Mouse (Mus musculus): ENCODE data around the gene Atxn2l.
"Not testable (repeated sequence)": the region's sequence is repeated elsewhere in the genome, so short reads cannot be mapped to it uniquely, and the experiment has no call there.

The Atxn2l gene

GRCm38 (mm10) chr7:126487617-126488385 lies 15.4 kb downstream of the Atxn2l start:
- DNase-seq, result not testable (repeated sequence)

GRCm38 (mm10) chr7:126487052-126487483 lies 16.2 kb downstream of the Atxn2l start, which contains the start of gene Tufm:
Gene Tufm, plus strand, starts transcription at chr7:126487361.
- peak; percentile 93 for DNase-seq

- peak; percentile 89 for DNase-seq
Measured at GRCm38 (mm10) chr7:126482392-126482871, 20.8 kb downstream of the Atxn2l start.

- no peak for DNase-seq
Measured at GRCm38 (mm10) chr7:126481699-126482098, 21.5 kb downstream of the Atxn2l start.

- peak; percentile 86 for DNase-seq
Measured at GRCm38 (mm10) chr7:126474993-126475581, 28.1 kb downstream of the Atxn2l start, which contains the start of gene Sh2b1. Gene Sh2b1, minus strand, starts transcription at chr7:126475424.

- no peak for DNase-seq
Measured at GRCm38 (mm10) chr7:126474486-126474955, 28.7 kb downstream of the Atxn2l start.

GRCm38 (mm10) chr7:126473470-126474086 lies 29.7 kb downstream of the Atxn2l start:
- no peak for DNase-seq

GRCm38 (mm10) chr7:126472713-126473112 lies 30.5 kb downstream of the Atxn2l start:
- DNase-seq, result no peak

GRCm38 (mm10) chr7:126472306-126472705 lies 30.9 kb downstream of the Atxn2l start:
- no peak for DNase-seq

GRCm38 (mm10) chr7:126471853-126472252 lies 31.4 kb downstream of the Atxn2l start:
- no peak for DNase-seq

GRCm38 (mm10) chr7:126471361-126471760 lies 31.9 kb downstream of the Atxn2l start:
- no peak for DNase-seq

- no peak for DNase-seq
Measured at GRCm38 (mm10) chr7:126470077-126470476, 33.2 kb downstream of the Atxn2l start.

- no peak for DNase-seq
Measured at GRCm38 (mm10) chr7:126467834-126468627, 35.2 kb downstream of the Atxn2l start.

- peak; percentile 60 for DNase-seq
Measured at GRCm38 (mm10) chr7:126467271-126467670, 36.0 kb downstream of the Atxn2l start.

- no peak for DNase-seq
Measured at GRCm38 (mm10) chr7:126466707-126467106, 36.5 kb downstream of the Atxn2l start.

GRCm38 (mm10) chr7:126466116-126466515 lies 37.1 kb downstream of the Atxn2l start:
- no peak for DNase-seq

GRCm38 (mm10) chr7:126465246-126466030 lies 37.8 kb downstream of the Atxn2l start:
- DNase-seq, result no peak

- DNase-seq, result no peak
Measured at GRCm38 (mm10) chr7:126464836-126465235, 38.4 kb downstream of the Atxn2l start.

GRCm38 (mm10) chr7:126464121-126464520 lies 39.1 kb downstream of the Atxn2l start:
- no peak for DNase-seq

- no peak for DNase-seq
Measured at GRCm38 (mm10) chr7:126463547-126463946, 39.7 kb downstream of the Atxn2l start.

GRCm38 (mm10) chr7:126463004-126463403 lies 40.2 kb downstream of the Atxn2l start, which contains the start of gene Atp2a1:
Gene Atp2a1, minus strand, starts transcription at chr7:126463108.
- no peak for DNase-seq

GRCm38 (mm10) chr7:126461626-126462025 lies 41.6 kb downstream of the Atxn2l start:
- no peak for DNase-seq
